8 mouse cellular contexts compared by ENCODE assay signal in the genomic region with DNA sequence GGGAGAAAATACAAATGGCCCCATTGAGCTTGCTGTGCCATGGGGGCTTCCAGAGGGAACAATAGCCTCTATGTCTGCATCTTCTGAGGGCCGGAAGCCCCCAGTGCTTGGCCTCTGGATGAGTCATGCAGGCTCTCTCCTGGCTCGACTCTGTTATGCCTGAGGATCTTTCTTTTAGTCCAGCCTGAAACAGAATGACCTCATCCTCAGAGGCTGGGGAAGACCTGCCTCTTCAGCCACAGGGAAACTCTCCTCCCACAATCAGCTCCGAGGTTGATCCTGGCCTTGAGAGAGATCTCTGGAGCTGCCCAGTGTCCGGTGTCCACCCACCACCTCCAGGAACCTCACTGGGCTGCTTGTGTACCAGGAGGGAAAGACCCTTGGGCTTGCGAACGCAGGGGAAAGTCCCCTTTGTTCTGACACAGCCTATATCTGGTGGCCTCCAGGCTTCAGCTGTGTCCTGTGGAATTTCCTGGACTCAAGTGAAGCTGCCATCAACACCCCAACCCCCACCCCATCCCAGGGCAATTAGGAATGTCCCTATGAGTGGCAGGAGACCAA.
DNase-seq lines count a peak whose midpoint lies in the region; ATAC-seq and TF ChIP-seq lines count a peak whose summit lies in the region.

No protein-coding gene starts in this region.

- intact Hi-C loops in heart, postnatal 14 days (cut with DNase I): loop anchor here (5.0 kb wide), 1 partner anchor 34 kb away; no protein-coding TSS in a partner anchor

- TF ChIP-seq POLR2A in kidney, adult 2 months (IDR thresholded peaks at IDR 0.05; ENCODE audit: low read depth, low read length): no peak

- peak; percentile 80 for ATAC-seq in embryonic facial prominence, embryonic 11.5 days (replicated peaks; ENCODE audit: insufficient number of reproducible peaks, low FRiP score, low TSS enrichment, low read depth)
- ATAC-seq in limb, embryonic 15.5 days (ENCODE audit: insufficient number of reproducible peaks, low FRiP score, low TSS enrichment, low read depth): peak; percentile 75
- ATAC-seq in stomach, embryonic 16.5 days (ENCODE audit: insufficient read depth, low FRiP score): peak; percentile 82

- H3K9me3 ChIP-seq in embryonic facial prominence, embryonic 11.5 days (replicated peaks; ENCODE audit: control insufficient read depth, low read length): no peaks in the 10 kb centered on the region
- no peaks in the 10 kb centered on the region for H3K9me3 ChIP-seq in limb, embryonic 15.5 days
- no peaks in the 10 kb centered on the region for H3K9me3 ChIP-seq in stomach, embryonic 16.5 days (replicated peaks; ENCODE audit: control insufficient read depth, low read length)

- no peaks in the 10 kb centered on the region for H3K36me3 ChIP-seq in kidney, adult 2 months (ENCODE audit: control insufficient read depth, insufficient read depth, low read length)
- no peaks in the 10 kb centered on the region for H3K36me3 ChIP-seq in embryonic facial prominence, embryonic 11.5 days (replicated peaks; ENCODE audit: control insufficient read depth, insufficient read depth, low read depth, low read length)
- no peaks in the 10 kb centered on the region for H3K36me3 ChIP-seq in limb, embryonic 15.5 days
- no peaks in the 10 kb centered on the region for H3K36me3 ChIP-seq in stomach, embryonic 16.5 days (ENCODE audit: control insufficient read depth, insufficient read depth, low read length)

- no peak for TF ChIP-seq CTCF in kidney, adult 2 months (conservative IDR thresholded peaks at IDR 0.05; ENCODE audit: insufficient read depth, insufficient read length, low read depth, low read length)

- no peak overlapping the region for H3K4me3 ChIP-seq in kidney, adult 2 months (ENCODE audit: insufficient read depth, low read depth, low read length)
- no peak overlapping the region for H3K4me3 ChIP-seq in embryonic facial prominence, embryonic 11.5 days (ENCODE audit: low read depth, low read length)
- H3K4me3 ChIP-seq in limb, embryonic 15.5 days: no peak overlapping the region
- no peak overlapping the region for H3K4me3 ChIP-seq in stomach, embryonic 16.5 days (replicated peaks; ENCODE audit: low read length)

- H3K9ac ChIP-seq in embryonic facial prominence, embryonic 11.5 days (replicated peaks; ENCODE audit: low read length): no peak overlapping the region
- H3K9ac ChIP-seq in limb, embryonic 15.5 days: no peak overlapping the region
- no peak overlapping the region for H3K9ac ChIP-seq in stomach, embryonic 16.5 days (ENCODE audit: low read length)

- WGBS in kidney, adult 2 months: 48% methylated on average over 6 of the region's 6 CpGs
- WGBS in embryonic facial prominence, embryonic 11.5 days: 31% methylated on average over 6 of the region's 6 CpGs
- WGBS in limb, embryonic 15.5 days: 54% methylated on average over 6 of the region's 6 CpGs
- WGBS in stomach, embryonic 16.5 days: 53% methylated on average over 6 of the region's 6 CpGs

- H3K4me1 ChIP-seq in kidney, adult 2 months (ENCODE audit: control insufficient read depth, insufficient read depth, low read length): peaks cover 4% of the 10 kb centered on the region; the same call in 1 of the 2 replicates
- no peaks in the 10 kb centered on the region for H3K4me1 ChIP-seq in embryonic facial prominence, embryonic 11.5 days (ENCODE audit: control insufficient read depth, insufficient read depth, low read length)
- H3K4me1 ChIP-seq in limb, embryonic 15.5 days: peaks cover 25% of the 10 kb centered on the region; the same call in 1 of the 2 replicates
- peaks cover 10% of the 10 kb centered on the region; the same call in 1 of the 2 replicates for H3K4me1 ChIP-seq in stomach, embryonic 16.5 days (ENCODE audit: control insufficient read depth, insufficient read depth, low read length)

- H3K27me3 ChIP-seq in kidney, adult 2 months (replicated peaks; ENCODE audit: control insufficient read depth, insufficient read depth, low read length): no peaks in the 10 kb centered on the region
- H3K27me3 ChIP-seq in embryonic facial prominence, embryonic 11.5 days (ENCODE audit: control insufficient read depth, insufficient read depth, low read length): no peaks in the 10 kb centered on the region
- no peaks in the 10 kb centered on the region for H3K27me3 ChIP-seq in limb, embryonic 15.5 days
- H3K27me3 ChIP-seq in stomach, embryonic 16.5 days (ENCODE audit: control insufficient read depth, insufficient read depth, low read length): no peaks in the 10 kb centered on the region

- H3K27ac ChIP-seq in kidney, adult 2 months (ENCODE audit: insufficient read depth, low read depth, low read length): no peak overlapping the region
- peak overlapping the region; percentile 35 for H3K27ac ChIP-seq in embryonic facial prominence, embryonic 11.5 days (replicated peaks; ENCODE audit: low read depth, low read length)
- peak overlapping the region; percentile 75 for H3K27ac ChIP-seq in limb, embryonic 15.5 days
- H3K27ac ChIP-seq in stomach, embryonic 16.5 days (ENCODE audit: low read length): peak overlapping the region; percentile 66

- peak; percentile 56 for DNase-seq in kidney, adult 2 months
- DNase-seq in kidney, adult 9 months: no peak
- DNase-seq in embryonic facial prominence, embryonic 11.5 days (ENCODE audit: low spot score): peak; percentile 48
- DNase-seq in heart, postnatal 14 days: peak; percentile 59 to 64
- DNase-seq in thymus, postnatal 10 days (ENCODE audit: low spot score in 2 of 2): no peak
- no peak for DNase-seq in urinary bladder, postnatal 14 days (ENCODE audit: low spot score)

- H3K4me2 ChIP-seq in embryonic facial prominence, embryonic 11.5 days (ENCODE audit: low read depth, low read length): no peak overlapping the region
- H3K4me2 ChIP-seq in limb, embryonic 15.5 days: no peak overlapping the region
- H3K4me2 ChIP-seq in stomach, embryonic 16.5 days (ENCODE audit: low read depth, low read length): no peak overlapping the region

Comparison
In these comparisons a context has a peak if more than half of its experiments do, and no peak if none do; other contexts are left out.
1. DNase-seq: peak in kidney, adult 2 months (single experiment), embryonic facial prominence, embryonic 11.5 days (single experiment) and heart, postnatal 14 days (2 of 2); none in kidney, adult 9 months (single experiment), thymus, postnatal 10 days (0 of 2) and urinary bladder, postnatal 14 days (single experiment).
2. Peak in every context shown above with its lines, with median percentiles within 50 percentile points of each other: ATAC-seq.